Mouse (Mus musculus) megakaryocyte, embryonic 14.5 days (primary cell): Measurements from ENCODE around the gene Tspan11.

ENCODE experiments used
- FLI1 ChIP-seq: IDR thresholded peaks from 2 replicates; pipeline ENCODE4 v1.6.1; 2012; ENCODE audit warnings: low read length, inconsistent platforms, mixed read lengths
- GATA1 ChIP-seq: IDR thresholded peaks from 3 replicates; pipeline ENCODE4 v1.6.1; 2012; ENCODE audit warnings: mixed read lengths, low read length, inconsistent platforms, borderline replicate concordance

- no peak for TF ChIP-seq GATA1
- no peak for TF ChIP-seq FLI1
Observed at GRCm38 (mm10) chr6:127861951-127862350, 25.4 kb upstream of the Tspan11 start.
